10 mouse cellular contexts compared by ENCODE assay signal in genomic region chr10:45473143-45473484, GRCm38 (mm10). TPM values are rescaled to one million over a fixed set of nuclear protein-coding genes. Genes with fewer than 3 reads are reported as not detected.
DNase-seq lines count a peak whose midpoint lies in the region; ATAC-seq and TF ChIP-seq lines count a peak whose summit lies in the region.
"Had no signal": no experiment of that assay in that cellular context is flagged by ENCODE, and none has a peak within 500 bp of the region (broad histone marks: within the 10 kb centered on the region; RNA-seq: fewer than 3 reads in every experiment).

No protein-coding gene starts in this region.

- no peak for TF ChIP-seq CTCF in liver, postnatal 0 days (IDR thresholded peaks at IDR 0.05; ENCODE audit: low read depth)

- 0 out of 2 replicates have a peak, but pooled peaks cover 4% of the 10 kb centered on the region for H3K27me3 ChIP-seq in heart, embryonic 16.5 days (ENCODE audit: control insufficient read depth, insufficient read depth, low read length)
- peaks cover 28% of the 10 kb centered on the region for H3K27me3 ChIP-seq in embryonic facial prominence, embryonic 14.5 days (replicated peaks; ENCODE audit: control insufficient read depth, insufficient read depth, low read length)
- peaks cover 8% of the 10 kb centered on the region; the same call in 1 of the 2 replicates for H3K27me3 ChIP-seq in liver, postnatal 0 days (ENCODE audit: insufficient read depth, low read length)

- peak overlapping the region; percentile 60; the same call in 1 of the 2 replicates for H3K4me3 ChIP-seq in heart, embryonic 16.5 days (ENCODE audit: low read length)
- H3K4me3 ChIP-seq in embryonic facial prominence, embryonic 14.5 days (ENCODE audit: low read depth, low read length) = no peak overlapping the region
- H3K4me3 ChIP-seq in liver, postnatal 0 days (ENCODE audit: low read depth, low read length) = peak overlapping the region; percentile 51

- peak overlapping the region; percentile 0; the same call in 1 of the 2 replicates for H3K9ac ChIP-seq in heart, embryonic 16.5 days (ENCODE audit: low read length)
- H3K9ac ChIP-seq in embryonic facial prominence, embryonic 14.5 days (ENCODE audit: low read depth, low read length) = no peak overlapping the region
- H3K9ac ChIP-seq in liver, postnatal 0 days (replicated peaks) = peak overlapping the region; percentile 4; the same call in 1 of the 2 replicates
- H3K9ac ChIP-seq: embryonic facial prominence, embryonic 15.5 days had no signal

- H3K36me3 ChIP-seq in heart, embryonic 16.5 days (ENCODE audit: control insufficient read depth, insufficient read depth) = no peaks in the 10 kb centered on the region
- no peaks in the 10 kb centered on the region for H3K36me3 ChIP-seq in embryonic facial prominence, embryonic 14.5 days (ENCODE audit: control insufficient read depth, insufficient read depth, low read length)
- H3K36me3 ChIP-seq in liver, postnatal 0 days (replicated peaks; ENCODE audit: insufficient read depth, low read length) = no peaks in the 10 kb centered on the region
- H3K36me3 ChIP-seq: embryonic facial prominence, embryonic 15.5 days had no signal

- intact Hi-C loops in heart, postnatal 36 days (cut with DNase I) = loop anchor here (5.0 kb wide), 1 partner anchor 946 kb away; the partner anchor contains the start of gene Prdm1

- 3% methylated on average over 5 of the region's 5 CpGs for WGBS in heart, embryonic 16.5 days
- WGBS in embryonic facial prominence, embryonic 14.5 days = 2% methylated on average over 5 of the region's 5 CpGs
- WGBS in liver, postnatal 0 days (ENCODE audit: insufficient replicate concordance) = 8% methylated on average over 5 of the region's 5 CpGs

- no peaks in the 10 kb centered on the region for H3K9me3 ChIP-seq in heart, embryonic 16.5 days (replicated peaks; ENCODE audit: control insufficient read depth, low read length)
- no peaks in the 10 kb centered on the region for H3K9me3 ChIP-seq in embryonic facial prominence, embryonic 14.5 days (ENCODE audit: control insufficient read depth, low read length)
- H3K9me3 ChIP-seq in liver, postnatal 0 days (ENCODE audit: low read length) = no peaks in the 10 kb centered on the region
- H3K9me3 ChIP-seq: embryonic facial prominence, embryonic 15.5 days had no signal

- no peak overlapping the region for H3K27ac ChIP-seq in heart, embryonic 16.5 days (ENCODE audit: low read length)
- H3K27ac ChIP-seq in embryonic facial prominence, embryonic 14.5 days (replicated peaks; ENCODE audit: low read depth, low read length) = no peak overlapping the region
- H3K27ac ChIP-seq in liver, postnatal 0 days (ENCODE audit: low read depth) = no peak overlapping the region
- H3K27ac ChIP-seq: embryonic facial prominence, embryonic 15.5 days had no signal

- no peak for ATAC-seq in heart, embryonic 16.5 days (replicated peaks; ENCODE audit: extremely low read depth, insufficient read depth, low FRiP score)
- ATAC-seq in embryonic facial prominence, embryonic 14.5 days (ENCODE audit: low read depth) = no peak
- ATAC-seq in liver, postnatal 0 days = no peak

- 0 out of 2 replicates have a peak, but pooled peaks cover 3% of the 10 kb centered on the region for H3K4me1 ChIP-seq in heart, embryonic 16.5 days (ENCODE audit: control insufficient read depth, insufficient read depth, low read length)
- no peaks in the 10 kb centered on the region; the same call in 1 of the 2 replicates for H3K4me1 ChIP-seq in embryonic facial prominence, embryonic 14.5 days (ENCODE audit: control insufficient read depth, insufficient read depth, low read length)
- H3K4me1 ChIP-seq in liver, postnatal 0 days (ENCODE audit: insufficient read depth) = peaks cover 10% of the 10 kb centered on the region; the same call in 1 of the 2 replicates

- TF ChIP-seq EP300 in liver, postnatal 0 days (IDR thresholded peaks at IDR 0.05; ENCODE audit: low read depth) = no peak

- peak overlapping the region; percentile 79 for H3K4me2 ChIP-seq in heart, embryonic 16.5 days (ENCODE audit: low read depth, low read length)
- peak overlapping the region; percentile 52 for H3K4me2 ChIP-seq in embryonic facial prominence, embryonic 14.5 days (ENCODE audit: low read depth, low read length)
- peak overlapping the region; percentile 72 for H3K4me2 ChIP-seq in liver, postnatal 0 days (ENCODE audit: low read depth, low read length)

- DNase-seq in heart, postnatal 36 days = no peak
- DNase-seq in R1 (ENCODE audit: low read depth, low spot score) = peak; percentile 30
- peak; percentile 11 for DNase-seq in embryonic facial prominence, embryonic 14.5 days (ENCODE audit: low spot score)
- no peak for DNase-seq in liver, postnatal 0 days
- no peak for DNase-seq in urinary bladder, adult 2 months (ENCODE audit: low spot score)
- DNase-seq in adrenal gland, adult (ENCODE audit: inconsistent age in 2 of 2, low spot score in 1 of 2) = no peak
- DNase-seq in natural killer cell, adult 2 months (ENCODE audit: low spot score in 2 of 2) = no peak
- DNase-seq: gastrocnemius, postnatal 36 days had no signal

RNA-seq across cellular contexts. Expression of gene Lin28b, which starts 13.1 kb away (rescaled TPM):
- 2.7 and 3.6 TPM in 2 replicates for polyA plus RNA-seq in heart, embryonic 16.5 days (2015; fragmentation: Nextera tagmentation; extraction: Ambion mirVana)
- under 1 TPM; 0.16 to 0.17 TPM for total RNA-seq in heart, postnatal 36 days (2021)
- 0.57 and 0.92 TPM in 2 replicates for polyA plus RNA-seq in embryonic facial prominence, embryonic 14.5 days (2014; fragmentation: Nextera tagmentation; extraction: Ambion mirVana)
- 1.2 TPM in 2 replicates for polyA plus RNA-seq in liver, postnatal 0 days (2015; fragmentation: Nextera tagmentation; extraction: Ambion mirVana)
- 0.04 and 0.11 TPM in 2 replicates for polyA plus RNA-seq in urinary bladder, adult 2 months (2012; rRNA removed)
- total RNA-seq: gastrocnemius, postnatal 36 days had no signal

Comparison
In these comparisons a context has a peak if more than half of its experiments do, and no peak if none do; other contexts are left out.
1. DNase-seq: peak in R1 (single experiment) and embryonic facial prominence, embryonic 14.5 days (single experiment); none in heart, postnatal 36 days (0 of 2), liver, postnatal 0 days (single experiment), urinary bladder, adult 2 months (single experiment), adrenal gland, adult (0 of 2) and natural killer cell, adult 2 months (0 of 2).
2. Peak in every context shown above with its lines, with median percentiles within 50 percentile points of each other: H3K4me2 ChIP-seq.